Mouse (Mus musculus) E14TG2a.4 (cell line): Measurements from ENCODE around the gene Dnal4.

Source experiments
- H3K27me3 ChIP-seq: 2 replicates; pipeline ENCODE4 v1.6.1; 2014; ENCODE audit warnings: low read length, control low read depth; ENCODE audit not compliant: insufficient read depth
- H3K36me3 ChIP-seq: 2 replicates; pipeline ENCODE4 v1.6.1; 2014; ENCODE audit warnings: low read length, control low read depth; ENCODE audit not compliant: insufficient read depth
- H3K4me1 ChIP-seq: replicated peaks from 2 replicates; pipeline ENCODE4 v1.6.1; 2014; ENCODE audit warnings: low read depth, low read length, control low read depth
- H3K4me3 ChIP-seq: replicated peaks from 2 replicates; pipeline ENCODE4 v1.5.1; 2014; ENCODE audit warnings: mild to moderate bottlenecking, low read length
- H3K9me3 ChIP-seq: 2 replicates; pipeline ENCODE4 v1.6.1; 2014; ENCODE audit warnings: low read length, control low read depth
- CTCF ChIP-seq: conservative IDR thresholded peaks from 2 replicates; pipeline ENCODE4 v1.5.1; 2014; ENCODE audit warnings: low read length
- NANOG ChIP-seq: IDR thresholded peaks from 2 replicates; pipeline ENCODE4 v1.6.1; 2014; ENCODE audit warnings: borderline replicate concordance, low read length, mixed read lengths
- POU5F1 ChIP-seq: IDR thresholded peaks from 2 replicates; pipeline ENCODE4 v1.6.1; 2014; ENCODE audit warnings: low read length, borderline replicate concordance

Gene Dnal4

GRCm38 (mm10) chr15:79770629-79771240, 6.9 kb downstream of the Dnal4 start:
- H3K4me1 ChIP-seq, result peaks cover 65% of the 10 kb centered on the region

GRCm38 (mm10) chr15:79768302-79768701, 9.3 kb downstream of the Dnal4 start:
- peaks cover 23% of the 10 kb centered on the region for H3K36me3 ChIP-seq
- TF ChIP-seq NANOG (no peak), POU5F1 (no peak), CTCF (no peak)
- H3K9me3 ChIP-seq, result no peaks in the 10 kb centered on the region
- no peak overlapping the region for H3K4me3 ChIP-seq
- H3K4me1 ChIP-seq, result peaks cover 51% of the 10 kb centered on the region
- H3K27me3 ChIP-seq, result no peaks in the 10 kb centered on the region

More at GRCm38 (mm10) chr15:79770629-79771240, 6.9 kb downstream of the Dnal4 start:
- no peak for TF ChIP-seq NANOG
- TF ChIP-seq POU5F1, result no peak
- TF ChIP-seq CTCF, result no peak
- Histone ChIP-seq H3K9me3 (no peaks in the 10 kb centered on the region), H3K36me3 (no peaks in the 10 kb centered on the region), H3K4me3 (peak overlapping the region; percentile 30; the same call in 1 of the 2 replicates), H3K27me3 (no peaks in the 10 kb centered on the region)

- Histone ChIP-seq H3K9me3 (no peaks in the 10 kb centered on the region), H3K4me3 (no peak overlapping the region), H3K36me3 (peaks cover 31% of the 10 kb centered on the region), H3K4me1 (peaks cover 52% of the 10 kb centered on the region), H3K27me3 (no peaks in the 10 kb centered on the region)
- TF ChIP-seq POU5F1 (no peak), CTCF (no peak), NANOG (no peak)
Observed at GRCm38 (mm10) chr15:79767327-79767961, 10.2 kb downstream of the Dnal4 start.

- Histone ChIP-seq H3K27me3 (no peaks in the 10 kb centered on the region), H3K9me3 (no peaks in the 10 kb centered on the region), H3K4me1 (peaks cover 60% of the 10 kb centered on the region), H3K36me3 (peaks cover 39% of the 10 kb centered on the region), H3K4me3 (no peak overlapping the region)
- TF ChIP-seq NANOG (no peak), POU5F1 (no peak), CTCF (no peak)
Observed at GRCm38 (mm10) chr15:79766586-79767071, 11.0 kb downstream of the Dnal4 start.

- peaks cover 41% of the 10 kb centered on the region for H3K36me3 ChIP-seq
- no peak overlapping the region for H3K4me3 ChIP-seq
- TF ChIP-seq POU5F1 (no peak), CTCF (no peak), NANOG (no peak)
- peaks cover 58% of the 10 kb centered on the region for H3K4me1 ChIP-seq
- H3K27me3 ChIP-seq, result no peaks in the 10 kb centered on the region
- no peaks in the 10 kb centered on the region for H3K9me3 ChIP-seq
Observed at GRCm38 (mm10) chr15:79766168-79766567, 11.5 kb downstream of the Dnal4 start.

- Histone ChIP-seq H3K36me3 (peaks cover 43% of the 10 kb centered on the region), H3K4me3 (no peak overlapping the region), H3K4me1 (peaks cover 50% of the 10 kb centered on the region), H3K9me3 (no peaks in the 10 kb centered on the region), H3K27me3 (no peaks in the 10 kb centered on the region)
- TF ChIP-seq NANOG, result no peak
- no peak for TF ChIP-seq POU5F1
- no peak for TF ChIP-seq CTCF
Observed at GRCm38 (mm10) chr15:79765361-79765760, 12.3 kb downstream of the Dnal4 start.

GRCm38 (mm10) chr15:79764539-79765267, 12.9 kb downstream of the Dnal4 start:
- H3K36me3 ChIP-seq, result peaks cover 43% of the 10 kb centered on the region
- H3K27me3 ChIP-seq, result no peaks in the 10 kb centered on the region
- H3K4me1 ChIP-seq, result peaks cover 43% of the 10 kb centered on the region
- H3K4me3 ChIP-seq, result no peak overlapping the region
- no peaks in the 10 kb centered on the region for H3K9me3 ChIP-seq
- TF ChIP-seq CTCF (no peak), POU5F1 (no peak), NANOG (no peak)

- Histone ChIP-seq H3K27me3 (no peaks in the 10 kb centered on the region), H3K9me3 (no peaks in the 10 kb centered on the region), H3K4me1 (peaks cover 43% of the 10 kb centered on the region), H3K4me3 (no peak overlapping the region), H3K36me3 (peaks cover 43% of the 10 kb centered on the region)
- TF ChIP-seq NANOG (no peak), POU5F1 (no peak), CTCF (no peak)
Observed at GRCm38 (mm10) chr15:79763601-79764246, 13.9 kb downstream of the Dnal4 start.
